Mouse (Mus musculus): ENCODE results near the gene Jmjd8.

DNA sequence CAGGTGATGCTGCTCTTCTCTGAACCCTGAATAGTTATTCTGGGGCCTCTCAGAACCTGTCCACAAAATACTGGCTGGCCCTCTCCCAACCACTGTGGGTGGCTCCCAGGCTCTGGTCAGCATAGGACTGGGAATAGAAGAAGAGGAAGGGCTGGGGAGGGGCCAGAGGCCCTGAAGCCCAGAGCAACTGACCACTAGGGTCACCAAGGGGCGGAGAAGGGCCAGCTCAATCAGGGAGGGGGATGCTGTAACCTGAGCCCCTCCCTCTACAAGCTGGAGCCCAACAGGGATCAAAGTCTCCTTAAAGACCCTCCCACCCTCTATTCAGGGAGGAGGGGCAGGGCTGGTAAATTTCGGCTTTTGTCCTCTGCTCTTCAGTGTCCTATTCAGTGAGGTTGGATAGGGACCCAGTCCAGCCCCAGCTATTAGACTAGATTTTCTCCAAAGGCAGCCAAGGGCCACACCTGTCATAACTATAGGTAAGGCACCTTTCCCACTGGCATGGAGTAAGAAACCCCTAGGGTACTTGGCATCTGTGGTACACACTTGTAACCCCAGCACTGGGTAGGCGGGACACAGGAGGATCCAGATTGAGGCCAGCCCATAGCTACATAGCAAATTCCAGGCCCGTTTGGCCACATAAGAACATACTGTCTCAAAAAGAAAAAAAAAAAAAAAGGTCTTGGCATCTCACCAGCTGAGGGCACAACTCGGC, 51.7 kb downstream of the Jmjd8 start, which contains the start of gene Wfikkn1:
- TF ChIP-seq CTCF (IDR thresholded peaks at IDR 0.05; ENCODE audit: control insufficient read depth, insufficient read depth, insufficient read length): no peak
- no peak for TF ChIP-seq MAX (IDR thresholded peaks at IDR 0.05)
